Mouse (Mus musculus): Measurements from ENCODE around the gene Hoxb1. TPM values are rescaled to one million over a fixed set of nuclear protein-coding genes. Genes with fewer than 3 reads are reported as not detected.

Hoxb1 gene
- polyA plus RNA-seq, 1 experiment from 2014 or later, result not detected

DNA sequence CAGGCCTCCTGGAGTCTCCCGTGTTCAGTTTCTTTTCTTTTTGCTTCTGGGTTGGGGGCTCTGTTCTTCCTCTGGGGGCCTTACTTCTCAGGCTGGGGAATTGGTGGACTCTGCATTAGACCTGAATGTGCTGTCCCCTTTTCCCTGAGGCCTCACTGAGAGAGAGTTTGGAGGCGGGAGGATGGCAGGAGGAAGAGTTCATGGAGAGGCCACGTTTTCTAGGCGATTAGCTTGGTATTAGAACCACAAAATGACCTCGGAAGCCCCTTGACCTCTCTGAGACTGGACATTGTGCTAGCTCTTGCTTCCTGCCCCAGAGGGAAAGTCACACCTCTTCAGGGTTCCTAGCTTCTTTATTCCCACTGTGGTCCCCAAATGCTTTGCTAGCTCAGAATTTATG lies 41.4 kb upstream of the Hoxb1 start:
- H3K36me3 ChIP-seq, result no peaks in the 10 kb centered on the region
- ATAC-seq (ENCODE audit: insufficient number of reproducible peaks, low FRiP score, low TSS enrichment, low read depth), result no peak
- no peak overlapping the region for H3K9ac ChIP-seq
- no peak overlapping the region for H3K4me2 ChIP-seq
- no peak overlapping the region for H3K4me3 ChIP-seq
- H3K27ac ChIP-seq, result no peak overlapping the region
- H3K27me3 ChIP-seq, result peaks cover 98% of the 10 kb centered on the region
- no peaks in the 10 kb centered on the region for H3K9me3 ChIP-seq
- peaks cover 10% of the 10 kb centered on the region for H3K4me1 ChIP-seq
- WGBS, result 15% methylated on average over 5 of the region's 5 CpGs

GRCm38 (mm10) chr11:96324965-96325364 lies 40.6 kb upstream of the Hoxb1 start:
- no peak overlapping the region for H3K27ac ChIP-seq
- H3K4me3 ChIP-seq, result no peak overlapping the region
- H3K36me3 ChIP-seq, result no peaks in the 10 kb centered on the region
- H3K9ac ChIP-seq, result no peak overlapping the region
- no peak for ATAC-seq (ENCODE audit: insufficient number of reproducible peaks, low FRiP score, low TSS enrichment, low read depth)
- H3K9me3 ChIP-seq, result no peaks in the 10 kb centered on the region
- no peak overlapping the region for H3K4me2 ChIP-seq
- H3K27me3 ChIP-seq, result peaks cover 98% of the 10 kb centered on the region
- WGBS, result 22% methylated on average over 8 of the region's 8 CpGs
- H3K4me1 ChIP-seq, result peaks cover 6% of the 10 kb centered on the region

DNA sequence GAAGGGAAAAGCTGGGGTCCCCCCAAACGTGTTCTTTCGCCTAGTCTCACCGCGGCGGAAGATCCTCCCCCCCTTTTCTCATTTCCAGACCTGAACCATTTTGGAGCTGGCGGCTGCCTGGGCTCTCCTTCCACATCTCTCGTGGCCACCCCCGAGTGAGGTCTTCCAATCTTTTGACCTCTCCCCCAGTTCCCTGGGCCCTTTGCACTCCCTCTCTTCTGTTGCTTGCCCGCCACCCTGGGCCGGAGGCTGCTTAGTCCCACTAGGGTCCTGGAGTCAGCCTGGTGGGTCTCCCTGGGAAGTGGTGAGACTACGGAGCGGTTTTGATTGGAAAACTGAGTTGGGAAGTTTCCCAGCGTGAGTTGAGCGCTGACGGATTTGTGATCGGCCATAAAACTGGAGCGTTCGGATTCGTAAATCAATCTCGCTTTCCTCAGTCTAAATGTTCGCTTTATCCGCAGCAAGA lies 39.8 kb upstream of the Hoxb1 start:
- no peak overlapping the region for H3K4me3 ChIP-seq
- H3K4me1 ChIP-seq, result peaks cover 3% of the 10 kb centered on the region
- H3K9ac ChIP-seq, result no peak overlapping the region
- no peaks in the 10 kb centered on the region for H3K36me3 ChIP-seq
- ATAC-seq (ENCODE audit: insufficient number of reproducible peaks, low FRiP score, low TSS enrichment, low read depth), result no peak
- peak overlapping the region; percentile 13; the same call in 1 of the 2 replicates for H3K27ac ChIP-seq
- H3K4me2 ChIP-seq, result no peak overlapping the region; the same call in 1 of the 2 replicates
- no peaks in the 10 kb centered on the region for H3K9me3 ChIP-seq
- WGBS, result 10% methylated on average over 22 of the region's 22 CpGs
- peaks cover 98% of the 10 kb centered on the region for H3K27me3 ChIP-seq

DNA sequence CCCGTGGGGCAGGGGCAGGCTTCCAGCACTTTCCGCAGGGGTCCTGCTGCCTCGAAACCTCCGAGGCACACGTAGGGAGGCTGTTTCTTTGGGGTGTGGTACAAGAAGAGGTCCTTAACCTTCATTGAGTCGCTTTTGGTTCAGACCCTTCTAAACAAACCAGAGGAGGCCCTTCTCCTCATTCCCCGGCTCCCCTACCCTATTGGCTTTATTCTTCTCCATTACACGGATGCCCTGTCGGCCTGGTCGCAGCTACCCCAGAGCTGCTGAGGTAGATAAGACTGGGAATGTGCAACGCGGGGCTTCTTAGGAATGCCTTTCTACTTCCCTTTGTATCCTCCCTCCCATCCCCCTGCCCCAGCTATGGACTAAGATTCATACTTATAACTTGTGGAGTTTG lies 38.8 kb upstream of the Hoxb1 start:
- no peak overlapping the region for H3K4me3 ChIP-seq
- no peak overlapping the region for H3K4me2 ChIP-seq
- H3K27ac ChIP-seq, result no peak overlapping the region
- peaks cover 97% of the 10 kb centered on the region for H3K27me3 ChIP-seq
- no peak for ATAC-seq (ENCODE audit: insufficient number of reproducible peaks, low FRiP score, low TSS enrichment, low read depth)
- peaks cover 3% of the 10 kb centered on the region; the same call in 1 of the 2 replicates for H3K4me1 ChIP-seq
- H3K9me3 ChIP-seq, result no peaks in the 10 kb centered on the region
- 21% methylated on average over 12 of the region's 12 CpGs for WGBS
- no peak overlapping the region for H3K9ac ChIP-seq
- no peaks in the 10 kb centered on the region for H3K36me3 ChIP-seq

DNA sequence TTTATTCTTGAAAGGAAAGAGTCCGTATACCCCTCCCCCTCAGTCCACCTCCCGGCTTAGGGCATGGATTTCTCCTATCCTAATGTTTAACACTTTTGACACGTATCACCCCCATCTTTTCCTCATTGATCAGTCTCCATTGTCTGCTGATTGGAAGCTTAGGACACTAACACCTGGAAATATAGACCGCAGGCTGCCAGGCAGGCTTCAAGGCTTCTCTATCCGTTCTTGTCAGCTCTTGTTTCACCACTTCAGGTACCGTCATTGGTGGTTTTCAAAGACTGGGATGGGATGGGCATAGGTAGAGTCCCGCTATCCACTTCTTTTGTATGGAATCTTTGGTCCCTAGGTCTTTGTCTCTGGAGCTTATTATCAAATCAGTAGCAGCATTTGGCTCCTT lies 38.4 kb upstream of the Hoxb1 start:
- peaks cover 97% of the 10 kb centered on the region for H3K27me3 ChIP-seq
- ATAC-seq (ENCODE audit: insufficient number of reproducible peaks, low FRiP score, low TSS enrichment, low read depth), result no peak
- no peak overlapping the region for H3K4me3 ChIP-seq
- H3K36me3 ChIP-seq, result no peaks in the 10 kb centered on the region
- no peak overlapping the region for H3K9ac ChIP-seq
- no peaks in the 10 kb centered on the region for H3K9me3 ChIP-seq
- 25% methylated on average over 7 of the region's 7 CpGs for WGBS
- H3K4me1 ChIP-seq, result peaks cover 3% of the 10 kb centered on the region; the same call in 1 of the 2 replicates
- no peak overlapping the region for H3K4me2 ChIP-seq
- H3K27ac ChIP-seq, result no peak overlapping the region

DNA sequence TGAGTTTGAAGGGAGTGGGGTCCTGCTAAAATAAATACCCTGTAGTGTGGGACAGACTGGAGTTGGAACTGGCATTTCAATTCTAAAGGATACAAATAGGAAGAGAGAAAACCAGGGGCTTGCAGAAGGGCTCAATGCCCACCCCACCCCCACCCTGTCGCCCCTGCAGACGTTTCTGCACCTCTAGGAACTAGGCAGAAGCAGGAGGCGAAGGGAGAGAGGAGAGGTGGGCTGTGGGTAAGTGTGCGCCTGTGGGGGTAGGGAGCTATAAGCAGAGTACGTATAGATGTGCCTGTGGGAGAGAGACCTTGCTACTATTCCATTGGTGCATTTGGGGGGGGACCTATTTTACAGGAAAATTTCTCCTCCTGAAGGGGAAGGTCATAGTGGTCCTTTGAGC lies 37.8 kb upstream of the Hoxb1 start:
- ATAC-seq (ENCODE audit: insufficient number of reproducible peaks, low FRiP score, low TSS enrichment, low read depth), result no peak
- Histone ChIP-seq H3K9me3 (no peaks in the 10 kb centered on the region), H3K27me3 (peaks cover 97% of the 10 kb centered on the region), H3K4me3 (no peak overlapping the region), H3K9ac (no peak overlapping the region), H3K4me2 (no peak overlapping the region), H3K27ac (no peak overlapping the region), H3K4me1 (peaks cover 8% of the 10 kb centered on the region), H3K36me3 (no peaks in the 10 kb centered on the region)
- WGBS, result 29% methylated on average over 5 of the region's 5 CpGs

- no peak overlapping the region for H3K9ac ChIP-seq
- H3K27ac ChIP-seq, result no peak overlapping the region
Measured at GRCm38 (mm10) chr11:96328605-96329004, 36.9 kb upstream of the Hoxb1 start.

DNA sequence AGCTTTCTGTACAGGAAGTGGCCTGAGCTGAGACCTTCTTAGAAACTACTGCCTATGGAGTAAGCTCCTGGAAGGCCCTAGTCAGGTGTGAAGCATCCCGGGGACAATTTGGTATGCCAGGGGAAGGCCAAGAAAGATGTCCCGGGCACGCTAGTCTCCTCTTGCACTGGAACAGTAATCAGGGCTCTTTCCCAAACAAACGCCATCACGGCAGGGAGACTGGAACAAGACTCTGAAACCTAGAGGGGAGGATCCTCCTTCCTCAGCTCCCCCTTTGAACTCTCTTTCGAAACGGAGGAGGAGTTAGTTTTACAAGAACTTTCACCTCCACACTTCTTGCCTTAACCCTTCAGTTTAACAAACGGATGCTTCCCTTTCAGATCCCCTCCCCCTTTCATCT lies 33.4 kb upstream of the Hoxb1 start:
- Histone ChIP-seq H3K4me1 (peaks cover 7% of the 10 kb centered on the region), H3K9me3 (no peaks in the 10 kb centered on the region)
- no peak for ATAC-seq (ENCODE audit: insufficient number of reproducible peaks, low FRiP score, low TSS enrichment, low read depth)

More at GRCm38 (mm10) chr11:96328605-96329004, 36.9 kb upstream of the Hoxb1 start:
- WGBS, result 16% methylated on average over 8 of the region's 8 CpGs
- ATAC-seq (ENCODE audit: insufficient number of reproducible peaks, low FRiP score, low TSS enrichment, low read depth), result no peak
- Histone ChIP-seq H3K4me1 (peaks cover 11% of the 10 kb centered on the region), H3K27me3 (peaks cover 97% of the 10 kb centered on the region), H3K9me3 (no peaks in the 10 kb centered on the region), H3K36me3 (no peaks in the 10 kb centered on the region), H3K4me3 (no peak overlapping the region), H3K4me2 (no peak overlapping the region)

GRCm38 (mm10) chr11:96332618-96333032 lies 32.9 kb upstream of the Hoxb1 start:
- WGBS, result 9% methylated on average over 31 of the region's 35 CpGs
- Histone ChIP-seq H3K4me2 (peak overlapping the region; percentile 35), H3K36me3 (no peaks in the 10 kb centered on the region), H3K27ac (no peak overlapping the region), H3K27me3 (peaks cover 99% of the 10 kb centered on the region), H3K4me3 (peak overlapping the region; percentile 29), H3K9ac (no peak overlapping the region), H3K4me1 (peaks cover 7% of the 10 kb centered on the region), H3K9me3 (no peaks in the 10 kb centered on the region)
- ATAC-seq (ENCODE audit: insufficient number of reproducible peaks, low FRiP score, low TSS enrichment, low read depth), result no peak

More for the DNA sequence above, 33.4 kb upstream of the Hoxb1 start:
- Histone ChIP-seq H3K36me3 (no peaks in the 10 kb centered on the region), H3K9ac (no peak overlapping the region), H3K27ac (no peak overlapping the region), H3K27me3 (peaks cover 99% of the 10 kb centered on the region), H3K4me3 (0 out of 2 replicates have a peak overlapping the region, but pooled peaks have one; percentile 29), H3K4me2 (no peak overlapping the region)
- WGBS, result 6% methylated on average over 8 of the region's 8 CpGs

GRCm38 (mm10) chr11:96333241-96334001 lies 32.1 kb upstream of the Hoxb1 start:
- peaks cover 7% of the 10 kb centered on the region for H3K4me1 ChIP-seq
- no peaks in the 10 kb centered on the region for H3K9me3 ChIP-seq
- H3K4me2 ChIP-seq, result peak overlapping the region; percentile 35; the same call in 1 of the 2 replicates
- H3K27me3 ChIP-seq, result peaks cover 99% of the 10 kb centered on the region
- no peak for ATAC-seq (ENCODE audit: insufficient number of reproducible peaks, low FRiP score, low TSS enrichment, low read depth)
- no peak overlapping the region for H3K9ac ChIP-seq
- no peak overlapping the region for H3K27ac ChIP-seq
- no peaks in the 10 kb centered on the region for H3K36me3 ChIP-seq
- H3K4me3 ChIP-seq, result peak overlapping the region; percentile 29; the same call in 1 of the 2 replicates
- 10% methylated on average over 17 of the region's 17 CpGs for WGBS

- 24% methylated on average over 2 of the region's 2 CpGs for WGBS
- Histone ChIP-seq H3K4me1 (peaks cover 7% of the 10 kb centered on the region), H3K4me2 (no peak overlapping the region), H3K27ac (no peak overlapping the region), H3K4me3 (no peak overlapping the region), H3K9ac (no peak overlapping the region), H3K36me3 (no peaks in the 10 kb centered on the region), H3K27me3 (peaks cover 99% of the 10 kb centered on the region), H3K9me3 (no peaks in the 10 kb centered on the region)
- ATAC-seq (ENCODE audit: insufficient number of reproducible peaks, low FRiP score, low TSS enrichment, low read depth), result no peak
Measured at GRCm38 (mm10) chr11:96334002-96334364, 31.6 kb upstream of the Hoxb1 start.

DNA sequence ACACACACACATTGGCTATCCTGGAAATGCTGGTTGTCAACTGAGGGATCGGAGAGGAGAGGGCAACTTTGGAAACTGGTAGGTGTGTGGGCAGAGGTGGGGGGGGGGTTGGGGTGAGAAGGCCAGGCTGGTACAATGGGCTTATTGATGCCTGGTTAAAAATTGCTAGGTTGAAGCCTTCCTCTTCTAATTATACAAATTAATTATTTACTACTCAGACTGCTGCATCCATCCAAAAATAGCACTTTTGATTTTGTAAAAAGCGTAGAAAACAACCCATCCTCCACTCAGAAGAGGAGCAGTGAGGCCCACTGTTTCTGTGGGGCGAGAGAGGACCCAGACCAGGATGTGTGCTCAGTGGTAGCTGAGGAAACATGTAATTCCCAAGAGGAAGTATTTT lies 30.6 kb upstream of the Hoxb1 start:
- peaks cover 99% of the 10 kb centered on the region for H3K27me3 ChIP-seq
- ATAC-seq (ENCODE audit: insufficient number of reproducible peaks, low FRiP score, low TSS enrichment, low read depth), result no peak
- H3K9ac ChIP-seq, result no peak overlapping the region
- H3K27ac ChIP-seq, result no peak overlapping the region
- WGBS, result 65% methylated on average over 3 of the region's 3 CpGs
- no peaks in the 10 kb centered on the region for H3K36me3 ChIP-seq
- H3K9me3 ChIP-seq, result no peaks in the 10 kb centered on the region
- no peak overlapping the region for H3K4me2 ChIP-seq
- H3K4me1 ChIP-seq, result peaks cover 7% of the 10 kb centered on the region
- no peak overlapping the region for H3K4me3 ChIP-seq
